ENCODE assay signal across 8 mouse cellular contexts in genomic region chr5:24426037-24426432, GRCm38 (mm10). TPM values are rescaled to one million over a fixed set of nuclear protein-coding genes. Genes with fewer than 3 reads are reported as not detected.
DNase-seq lines count a peak whose midpoint lies in the region; ATAC-seq and TF ChIP-seq lines count a peak whose summit lies in the region.

No protein-coding gene starts in this region.

- H3K27me3 ChIP-seq in hindbrain, embryonic 11.5 days (ENCODE audit: control insufficient read depth, insufficient read depth, low read length): 0 out of 2 replicates have a peak, but pooled peaks cover 4% of the 10 kb centered on the region
- H3K27me3 ChIP-seq in lung, embryonic 16.5 days (ENCODE audit: control insufficient read depth, insufficient read depth, low read depth, low read length): no peaks in the 10 kb centered on the region

- no peak for ATAC-seq in hindbrain, embryonic 11.5 days (ENCODE audit: low FRiP score)
- ATAC-seq in lung, embryonic 16.5 days (ENCODE audit: low read depth): no peak

- H3K9me3 ChIP-seq in ES-E14 (ENCODE audit: control insufficient read depth, insufficient read depth, low read depth, low read length): no peaks in the 10 kb centered on the region
- no peaks in the 10 kb centered on the region for H3K9me3 ChIP-seq in hindbrain, embryonic 11.5 days (ENCODE audit: control insufficient read depth, low read length)
- H3K9me3 ChIP-seq in lung, embryonic 16.5 days (ENCODE audit: control insufficient read depth, low read length): no peaks in the 10 kb centered on the region

- 2% methylated on average over 10 of the region's 10 CpGs for WGBS in hindbrain, embryonic 11.5 days
- 2% methylated on average over 10 of the region's 10 CpGs for WGBS in lung, embryonic 16.5 days

- no peak overlapping the region for H3K9ac ChIP-seq in ES-E14 (ENCODE audit: insufficient read depth, low read depth, low read length, poor library complexity, severe bottlenecking)
- peak overlapping the region; percentile 66; the same call in 1 of the 2 replicates for H3K9ac ChIP-seq in hindbrain, embryonic 11.5 days (ENCODE audit: low read depth, low read length)
- H3K9ac ChIP-seq in lung, embryonic 16.5 days (ENCODE audit: low read length): peak overlapping the region; percentile 72

- DNase-seq in heart, adult 11 months: peak; percentile 97
- no peak for DNase-seq in heart, adult 18-20 months
- no peak for DNase-seq in ES-E14 (ENCODE audit: low read depth, low spot score)
- no peak for DNase-seq in hindbrain, embryonic 11.5 days (ENCODE audit: low spot score)
- DNase-seq in thymus, postnatal 25 days: peak; percentile 31
- no peak for DNase-seq in adrenal gland, adult 2 months
- DNase-seq in spleen, adult 12 weeks (ENCODE audit: low spot score): no peak

- no peak overlapping the region for H3K27ac ChIP-seq in ES-E14 (ENCODE audit: insufficient read depth, low read depth, low read length, poor library complexity, severe bottlenecking)
- H3K27ac ChIP-seq in hindbrain, embryonic 11.5 days (ENCODE audit: low read depth, low read length): 0 out of 2 replicates have a peak overlapping the region, but pooled peaks have one; percentile 4
- H3K27ac ChIP-seq in lung, embryonic 16.5 days (ENCODE audit: low read length): peak overlapping the region; percentile 40; the same call in 1 of the 2 replicates

- peaks cover 3% of the 10 kb centered on the region; the same call in 1 of the 2 replicates for H3K36me3 ChIP-seq in ES-E14 (ENCODE audit: control insufficient read depth, insufficient read depth, low read length, poor library complexity, severe bottlenecking)
- H3K36me3 ChIP-seq in hindbrain, embryonic 11.5 days (ENCODE audit: control insufficient read depth, insufficient read depth, low read length): peaks cover 6% of the 10 kb centered on the region; the same call in 1 of the 2 replicates
- H3K36me3 ChIP-seq in lung, embryonic 16.5 days (ENCODE audit: control insufficient read depth, insufficient read depth, low read length): peaks cover 12% of the 10 kb centered on the region

- peaks cover 4 to 27% of the 10 kb centered on the region in 2 experiments; a peak in 2 of 4 replicates for H3K4me1 ChIP-seq in ES-E14 (ENCODE audit: control insufficient read depth in 2 of 2, insufficient read depth in 2 of 2, low read length in 2 of 2, poor library complexity in 1 of 2)
- H3K4me1 ChIP-seq in hindbrain, embryonic 11.5 days (replicated peaks; ENCODE audit: control insufficient read depth, insufficient read depth, low read length): peaks cover 17% of the 10 kb centered on the region
- H3K4me1 ChIP-seq in lung, embryonic 16.5 days (replicated peaks; ENCODE audit: control insufficient read depth, insufficient read depth, low read length): peaks cover 30% of the 10 kb centered on the region

- peak overlapping the region; percentile 89 for H3K4me2 ChIP-seq in hindbrain, embryonic 11.5 days (replicated peaks; ENCODE audit: low read depth, low read length)
- H3K4me2 ChIP-seq in lung, embryonic 16.5 days (ENCODE audit: low read depth, low read length): peak overlapping the region; percentile 84

- H3K4me3 ChIP-seq in ES-E14 (ENCODE audit: insufficient read depth in 1 of 2, low read depth in 1 of 2, low read length in 2 of 2, poor library complexity in 1 of 2, severe bottlenecking in 1 of 2): peak overlapping the region; percentile 70 to 76
- H3K4me3 ChIP-seq in hindbrain, embryonic 11.5 days (ENCODE audit: low read depth, low read length): peak overlapping the region; percentile 53
- peak overlapping the region; percentile 59 for H3K4me3 ChIP-seq in lung, embryonic 16.5 days (ENCODE audit: low read length)

- in situ Hi-C loops in ES-E14 (cut with MboI; ENCODE audit: low sequenced_read_pairs in 2 of 2, unreplicated experiment in 2 of 2): no loop called here

TF ChIP-seq in ES-E14, 5 proteins besides CTCF, POLR2A, EP300 and RAD21:
- no peak for TF ChIP-seq CHD2 (IDR thresholded peaks at IDR 0.05; ENCODE audit: low read depth, low read length)
- no peak for TF ChIP-seq MAFK (IDR thresholded peaks at IDR 0.05; ENCODE audit: insufficient read depth, low read depth, low read length)
- TF ChIP-seq ZC3H11A (IDR thresholded peaks at IDR 0.05; ENCODE audit: borderline replicate concordance, low read depth, low read length): no peak
- no peak for TF ChIP-seq HCFC1 (IDR thresholded peaks at IDR 0.05; ENCODE audit: borderline replicate concordance, insufficient read depth, low read length)
- no peak for TF ChIP-seq ZNF384 (IDR thresholded peaks at IDR 0.05; ENCODE audit: low read depth, low read length)
TF ChIP-seq in ES-E14: peak in this region for 0.

RNA-seq across cellular contexts. Expression of gene Slc4a2, which starts 2.4 kb away (rescaled TPM):
- 10 to 100 TPM; 25.5 to 30.3 TPM for total RNA-seq in heart, adult 18-20 months (2021)
- total RNA-seq in ES-E14 (2012; rRNA removed): 30.4 and 31.5 TPM in 2 replicates
- 14.3 and 17.9 TPM in 2 replicates for polyA plus RNA-seq in hindbrain, embryonic 11.5 days (2014; fragmentation: Nextera tagmentation; extraction: Ambion mirVana)
- polyA plus RNA-seq in lung, embryonic 16.5 days (2015; fragmentation: Nextera tagmentation; extraction: Ambion mirVana): 45.1 and 48.9 TPM in 2 replicates
- total RNA-seq in adrenal gland, adult 2 months (2021): 10 to 100 TPM; 58.4 to 63.2 TPM
- polyA plus RNA-seq in adrenal gland, adult 2 months (2012; rRNA removed): 65.9 and 74.0 TPM in 2 replicates

RNA-seq across cellular contexts. Expression of gene Cdk5, which starts 2.7 kb away (rescaled TPM):
- total RNA-seq in heart, adult 18-20 months (2021): 10 to 100 TPM; 19.3 to 23.0 TPM
- total RNA-seq in ES-E14 (2012; rRNA removed): 17.8 and 23.4 TPM in 2 replicates
- polyA plus RNA-seq in hindbrain, embryonic 11.5 days (2014; fragmentation: Nextera tagmentation; extraction: Ambion mirVana): 56.3 and 62.4 TPM in 2 replicates
- 43.0 and 45.8 TPM in 2 replicates for polyA plus RNA-seq in lung, embryonic 16.5 days (2015; fragmentation: Nextera tagmentation; extraction: Ambion mirVana)
- total RNA-seq in adrenal gland, adult 2 months (2021): 10 to 100 TPM; 40.7 to 47.9 TPM
- polyA plus RNA-seq in adrenal gland, adult 2 months (2012; rRNA removed): 60.2 and 63.3 TPM in 2 replicates

RNA-seq across cellular contexts. Expression of gene Asic3, which starts 12.8 kb away (rescaled TPM):
- not detected for total RNA-seq in heart, adult 18-20 months (2021)
- total RNA-seq in ES-E14 (2012; rRNA removed): 0.40 and 0.90 TPM in 2 replicates
- 0.52 and 0.88 TPM in 2 replicates for polyA plus RNA-seq in hindbrain, embryonic 11.5 days (2014; fragmentation: Nextera tagmentation; extraction: Ambion mirVana)
- 0.19 TPM in 1 of 2 replicates, not detected in the other for polyA plus RNA-seq in lung, embryonic 16.5 days (2015; fragmentation: Nextera tagmentation; extraction: Ambion mirVana)
- under 1 TPM in 1 of 2 experiments, not detected in 1; 0.48 TPM for total RNA-seq in adrenal gland, adult 2 months (2021)
- polyA plus RNA-seq in adrenal gland, adult 2 months (2012; rRNA removed): 0.74 and 1.2 TPM in 2 replicates

RNA-seq across cellular contexts. Expression of gene Fastk, which starts 19.1 kb away (rescaled TPM):
- 100 to 1,000 TPM; 288 to 330 TPM for total RNA-seq in heart, adult 18-20 months (2021)
- 70.4 and 111 TPM in 2 replicates for total RNA-seq in ES-E14 (2012; rRNA removed)
- polyA plus RNA-seq in hindbrain, embryonic 11.5 days (2014; fragmentation: Nextera tagmentation; extraction: Ambion mirVana): 86.7 and 88.5 TPM in 2 replicates
- polyA plus RNA-seq in lung, embryonic 16.5 days (2015; fragmentation: Nextera tagmentation; extraction: Ambion mirVana): 96.6 and 99.2 TPM in 2 replicates
- 100 to 1,000 TPM in 1 of 2 experiments, 10 to 100 TPM in 1; 93.4 to 108 TPM for total RNA-seq in adrenal gland, adult 2 months (2021)
- 335 and 350 TPM in 2 replicates for polyA plus RNA-seq in adrenal gland, adult 2 months (2012; rRNA removed)

RNA-seq across cellular contexts. Expression of gene Tmub1, which starts 21.6 kb away (rescaled TPM):
- 10 to 100 TPM; 10.7 to 10.8 TPM for total RNA-seq in heart, adult 18-20 months (2021)
- 7.8 and 11.5 TPM in 2 replicates for total RNA-seq in ES-E14 (2012; rRNA removed)
- polyA plus RNA-seq in hindbrain, embryonic 11.5 days (2014; fragmentation: Nextera tagmentation; extraction: Ambion mirVana): 30.0 and 33.6 TPM in 2 replicates
- 18.0 and 19.6 TPM in 2 replicates for polyA plus RNA-seq in lung, embryonic 16.5 days (2015; fragmentation: Nextera tagmentation; extraction: Ambion mirVana)
- 10 to 100 TPM; 16.7 to 20.5 TPM for total RNA-seq in adrenal gland, adult 2 months (2021)
- 86.7 and 94.5 TPM in 2 replicates for polyA plus RNA-seq in adrenal gland, adult 2 months (2012; rRNA removed)

Comparison
In these comparisons a context has a peak if more than half of its experiments do, and no peak if none do; other contexts are left out.
1. DNase-seq: peak in heart, adult 11 months (single experiment) and thymus, postnatal 25 days (single experiment); none in heart, adult 18-20 months (0 of 2), ES-E14 (single experiment), hindbrain, embryonic 11.5 days (single experiment), adrenal gland, adult 2 months (single experiment) and spleen, adult 12 weeks (single experiment).
2. Peak in every context shown above with its lines, with median percentiles within 50 percentile points of each other: H3K4me3 ChIP-seq.